Mouse (Mus musculus): ENCODE results near the gene Necab2. TPM values are rescaled to one million over a fixed set of nuclear protein-coding genes. Genes with fewer than 3 reads are reported as not detected.

Necab2 gene
- polyA plus RNA-seq, 1 experiment from 2014 or later = 0.05 TPM

- no peaks in the 10 kb centered on the region for H3K4me1 ChIP-seq (replicated peaks)
- H3K9ac ChIP-seq = no peak overlapping the region
- H3K9me3 ChIP-seq (replicated peaks) = no peaks in the 10 kb centered on the region
- H3K4me2 ChIP-seq = no peak overlapping the region
- ATAC-seq (ENCODE audit: low read depth) = no peak
- no peaks in the 10 kb centered on the region for H3K36me3 ChIP-seq
- H3K4me3 ChIP-seq (replicated peaks) = no peak overlapping the region
- H3K27ac ChIP-seq = no peak overlapping the region
- peaks cover 23% of the 10 kb centered on the region; the same call in 1 of the 2 replicates for H3K27me3 ChIP-seq
- 81% methylated on average over 2 of the region's 2 CpGs for WGBS (ENCODE audit: insufficient replicate concordance)
- DNase-seq = no peak
These were observed 53.3 kb downstream of the Necab2 start for GRCm38 (mm10) chr8:119499836-119500235.

- H3K9me3 ChIP-seq (replicated peaks) = no peaks in the 10 kb centered on the region
- DNase-seq (no peak), ATAC-seq (ENCODE audit: low read depth) (no peak)
- no peak within 1 kb of the TSS for H3K27ac ChIP-seq
- no peak within 1 kb of the TSS for H3K4me3 ChIP-seq (replicated peaks)
- 49% methylated on average over 5 of the region's 5 CpGs for WGBS (ENCODE audit: insufficient replicate concordance)
- peaks cover 17% of the 10 kb centered on the region; the same call in 1 of the 2 replicates for H3K27me3 ChIP-seq
- H3K4me2 ChIP-seq = no peak within 1 kb of the TSS
- peaks cover 9% of the 10 kb centered on the region; the same call in 1 of the 2 replicates for H3K36me3 ChIP-seq
- H3K4me1 ChIP-seq (replicated peaks) = no peaks in the 10 kb centered on the region
- no peak within 1 kb of the TSS for H3K9ac ChIP-seq
These were observed 55.1 kb downstream of the Necab2 start, which contains the start of gene Slc38a8 for GRCm38 (mm10) chr8:119501598-119501997. TSS of gene Slc38a8 (minus strand) at chr8:119501698.

GRCm38 (mm10) chr8:119502111-119502510, 55.6 kb downstream of the Necab2 start:
- Histone ChIP-seq H3K9ac (no peak overlapping the region), H3K9me3 (replicated peaks) (no peaks in the 10 kb centered on the region), H3K27ac (no peak overlapping the region), H3K36me3 (peaks cover 12% of the 10 kb centered on the region), H3K4me1 (replicated peaks) (no peaks in the 10 kb centered on the region), H3K27me3 (peaks cover 17% of the 10 kb centered on the region; the same call in 1 of the 2 replicates), H3K4me2 (no peak overlapping the region), H3K4me3 (replicated peaks) (no peak overlapping the region)
- ATAC-seq (ENCODE audit: low read depth) = no peak
- WGBS (ENCODE audit: insufficient replicate concordance) = 52% methylated on average over 4 of the region's 4 CpGs
- DNase-seq = no peak

DNA sequence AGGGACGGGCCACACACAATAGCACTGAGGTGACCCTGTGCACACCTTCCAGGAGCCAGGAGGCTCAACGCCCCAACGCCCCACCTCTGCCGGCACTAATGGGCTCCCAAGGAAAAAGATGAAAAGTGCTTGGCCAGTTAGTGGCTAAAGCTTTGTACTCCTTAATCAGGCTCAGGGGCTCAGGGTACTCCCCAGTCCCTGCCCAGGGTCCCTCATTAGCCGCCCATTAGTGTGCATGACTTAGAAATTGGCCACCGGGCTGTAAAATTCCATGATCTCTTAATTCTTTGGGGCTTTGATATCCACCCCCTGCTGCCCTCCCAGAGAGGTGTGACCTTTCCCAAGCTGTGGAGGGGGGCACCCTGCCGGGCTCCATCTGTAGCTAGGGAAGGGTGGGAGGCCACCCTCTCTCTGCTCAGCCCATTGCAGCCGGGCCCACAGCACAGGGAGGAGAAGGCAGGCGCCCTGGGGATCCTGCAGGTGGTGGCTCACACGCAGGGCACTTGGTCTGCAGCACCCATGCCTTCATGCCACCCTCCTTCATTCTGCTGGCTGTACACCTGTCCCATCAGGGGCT, 56.8 kb downstream of the Necab2 start:
- Histone ChIP-seq H3K27ac (no peak overlapping the region), H3K4me2 (no peak overlapping the region), H3K9me3 (replicated peaks) (no peaks in the 10 kb centered on the region), H3K4me3 (replicated peaks) (no peak overlapping the region), H3K27me3 (peaks cover 17% of the 10 kb centered on the region; the same call in 1 of the 2 replicates), H3K36me3 (peaks cover 22% of the 10 kb centered on the region), H3K4me1 (replicated peaks) (no peaks in the 10 kb centered on the region), H3K9ac (no peak overlapping the region)
- DNase-seq = no peak
- no peak for ATAC-seq (ENCODE audit: low read depth)
- WGBS (ENCODE audit: insufficient replicate concordance) = 59% methylated on average over 10 of the region's 10 CpGs

DNA sequence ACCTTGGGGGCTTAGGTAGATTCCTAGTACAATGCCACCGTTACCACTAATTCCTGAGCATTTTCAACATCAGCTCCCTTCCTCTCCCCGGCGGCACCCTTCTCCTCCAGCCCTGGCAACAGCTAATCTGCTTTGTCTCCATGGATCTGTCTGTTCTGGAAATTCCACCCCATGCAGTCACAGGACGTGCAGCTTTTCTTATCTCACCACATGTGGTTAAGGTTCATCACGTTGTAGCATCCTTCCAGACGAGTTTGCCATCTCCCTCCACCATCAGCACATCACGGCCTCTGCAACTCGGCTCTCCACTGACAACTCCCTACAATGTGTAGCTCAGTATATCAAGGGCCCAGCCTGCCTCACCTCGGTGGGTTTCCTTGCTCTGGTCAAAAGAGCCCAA, 59.0 kb downstream of the Necab2 start:
- H3K4me2 ChIP-seq = no peak overlapping the region
- DNase-seq (no peak), ATAC-seq (ENCODE audit: low read depth) (no peak)
- peaks cover 17% of the 10 kb centered on the region; the same call in 1 of the 2 replicates for H3K27me3 ChIP-seq
- H3K4me3 ChIP-seq (replicated peaks) = no peak overlapping the region
- peaks cover 44% of the 10 kb centered on the region for H3K36me3 ChIP-seq
- H3K4me1 ChIP-seq (replicated peaks) = no peaks in the 10 kb centered on the region
- 40% methylated on average over 9 of the region's 9 CpGs for WGBS (ENCODE audit: insufficient replicate concordance)
- no peak overlapping the region for H3K9ac ChIP-seq
- H3K27ac ChIP-seq = no peak overlapping the region
- no peaks in the 10 kb centered on the region for H3K9me3 ChIP-seq (replicated peaks)

DNA sequence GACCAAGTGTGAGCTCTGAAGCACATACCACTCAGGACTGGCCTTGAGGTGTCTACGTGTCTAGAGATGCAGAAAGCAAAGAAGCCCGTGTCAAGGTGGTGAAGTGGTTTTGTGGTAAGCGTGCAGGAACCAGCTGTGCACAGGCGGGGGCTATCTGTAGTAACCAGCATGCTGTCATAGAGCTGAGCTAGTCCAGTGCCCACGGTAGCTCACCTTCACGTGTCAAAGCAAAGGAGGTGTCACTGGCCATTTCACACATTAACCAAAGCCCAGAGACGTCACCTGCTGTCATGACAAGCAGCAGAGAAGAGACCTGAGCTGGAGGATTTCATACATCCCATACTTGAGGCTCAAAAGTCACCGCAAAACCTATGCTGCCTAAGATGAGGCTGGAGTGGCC, 59.6 kb downstream of the Necab2 start:
- WGBS (ENCODE audit: insufficient replicate concordance) = 45% methylated on average over 8 of the region's 8 CpGs
- H3K36me3 ChIP-seq = peaks cover 50% of the 10 kb centered on the region
- ATAC-seq (ENCODE audit: low read depth) = no peak

GRCm38 (mm10) chr8:119510471-119510870, 64.0 kb downstream of the Necab2 start:
- H3K4me2 ChIP-seq = no peak overlapping the region
- no peak overlapping the region for H3K9ac ChIP-seq
- H3K27ac ChIP-seq = no peak overlapping the region
- no peak overlapping the region for H3K4me3 ChIP-seq (replicated peaks)
- no peak for DNase-seq
- H3K4me1 ChIP-seq (replicated peaks) = peaks cover 17% of the 10 kb centered on the region
- WGBS (ENCODE audit: insufficient replicate concordance) = 86% methylated on average over 9 of the region's 9 CpGs
- H3K36me3 ChIP-seq = peaks cover 94% of the 10 kb centered on the region
- no peaks in the 10 kb centered on the region for H3K9me3 ChIP-seq (replicated peaks)
- ATAC-seq (ENCODE audit: low read depth) = no peak
- no peaks in the 10 kb centered on the region for H3K27me3 ChIP-seq

More for the DNA sequence above, 59.6 kb downstream of the Necab2 start:
- Histone ChIP-seq H3K9ac (no peak overlapping the region), H3K27me3 (peaks cover 17% of the 10 kb centered on the region; the same call in 1 of the 2 replicates), H3K4me2 (no peak overlapping the region), H3K27ac (no peak overlapping the region), H3K9me3 (replicated peaks) (no peaks in the 10 kb centered on the region), H3K4me3 (replicated peaks) (no peak overlapping the region), H3K4me1 (replicated peaks) (no peaks in the 10 kb centered on the region)
- DNase-seq = no peak

DNA sequence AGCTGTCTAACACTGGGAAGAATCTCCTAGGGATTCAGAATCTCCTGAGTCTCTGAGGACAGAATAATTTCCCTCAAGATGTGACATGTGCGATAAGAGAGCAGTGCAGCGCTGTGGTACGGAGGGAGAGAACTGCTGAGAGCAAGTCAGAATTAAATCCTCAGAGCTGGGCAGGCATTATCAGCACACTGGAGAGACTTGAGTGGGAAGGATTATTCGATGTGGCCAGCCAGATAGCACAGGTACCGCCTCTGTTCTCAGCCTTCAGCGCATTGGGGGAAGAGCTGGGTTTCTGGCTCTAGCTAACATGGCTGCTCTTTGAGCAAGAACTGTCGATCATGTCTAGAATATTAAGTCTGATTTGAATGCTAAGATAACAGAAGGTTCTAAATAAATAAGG, 65.2 kb downstream of the Necab2 start:
- Histone ChIP-seq H3K36me3 (peaks cover 97% of the 10 kb centered on the region), H3K27ac (no peak overlapping the region), H3K4me3 (replicated peaks) (no peak overlapping the region), H3K4me1 (replicated peaks) (peaks cover 27% of the 10 kb centered on the region), H3K9ac (no peak overlapping the region), H3K27me3 (no peaks in the 10 kb centered on the region), H3K9me3 (replicated peaks) (no peaks in the 10 kb centered on the region), H3K4me2 (no peak overlapping the region)
- WGBS (ENCODE audit: insufficient replicate concordance) = 54% methylated on average over 7 of the region's 7 CpGs
- ATAC-seq (ENCODE audit: low read depth) = peak; percentile 52
- DNase-seq = no peak

- ATAC-seq (ENCODE audit: low read depth) = no peak
- H3K36me3 ChIP-seq = peaks cover 100% of the 10 kb centered on the region
- 88% methylated on average over 4 of the region's 4 CpGs for WGBS (ENCODE audit: insufficient replicate concordance)
These were observed 66.9 kb downstream of the Necab2 start for GRCm38 (mm10) chr8:119513405-119513804.

GRCm38 (mm10) chr8:119514940-119515339, 68.4 kb downstream of the Necab2 start:
- H3K36me3 ChIP-seq = peaks cover 100% of the 10 kb centered on the region

More at GRCm38 (mm10) chr8:119513405-119513804, 66.9 kb downstream of the Necab2 start:
- no peak overlapping the region for H3K27ac ChIP-seq
- no peaks in the 10 kb centered on the region for H3K27me3 ChIP-seq
- no peak overlapping the region for H3K4me2 ChIP-seq
- peaks cover 27% of the 10 kb centered on the region for H3K4me1 ChIP-seq (replicated peaks)
- no peak for DNase-seq
- H3K4me3 ChIP-seq (replicated peaks) = no peak overlapping the region
- H3K9ac ChIP-seq = no peak overlapping the region
- no peaks in the 10 kb centered on the region for H3K9me3 ChIP-seq (replicated peaks)

GRCm38 (mm10) chr8:119515767-119516166, 69.2 kb downstream of the Necab2 start:
- Histone ChIP-seq H3K36me3 (peaks cover 100% of the 10 kb centered on the region), H3K9me3 (replicated peaks) (no peaks in the 10 kb centered on the region), H3K4me3 (replicated peaks) (no peak overlapping the region), H3K4me2 (no peak overlapping the region), H3K4me1 (replicated peaks) (peaks cover 33% of the 10 kb centered on the region), H3K9ac (no peak overlapping the region), H3K27ac (no peak overlapping the region), H3K27me3 (no peaks in the 10 kb centered on the region)
- DNase-seq (no peak), ATAC-seq (ENCODE audit: low read depth) (no peak)
- 84% methylated on average over 3 of the region's 3 CpGs for WGBS (ENCODE audit: insufficient replicate concordance)

More at GRCm38 (mm10) chr8:119514940-119515339, 68.4 kb downstream of the Necab2 start:
- 50% methylated on average over 3 of the region's 3 CpGs for WGBS (ENCODE audit: insufficient replicate concordance)
- Histone ChIP-seq H3K27ac (no peak overlapping the region), H3K9me3 (replicated peaks) (no peaks in the 10 kb centered on the region), H3K4me3 (replicated peaks) (no peak overlapping the region), H3K9ac (no peak overlapping the region), H3K4me2 (no peak overlapping the region), H3K4me1 (replicated peaks) (peaks cover 33% of the 10 kb centered on the region), H3K27me3 (no peaks in the 10 kb centered on the region)
- no peak for DNase-seq
- peak; percentile 83 for ATAC-seq (ENCODE audit: low read depth)

- Histone ChIP-seq H3K4me2 (no peak overlapping the region), H3K27me3 (no peaks in the 10 kb centered on the region), H3K27ac (no peak overlapping the region), H3K36me3 (peaks cover 100% of the 10 kb centered on the region), H3K9me3 (replicated peaks) (no peaks in the 10 kb centered on the region), H3K9ac (no peak overlapping the region), H3K4me3 (replicated peaks) (no peak overlapping the region), H3K4me1 (replicated peaks) (peaks cover 33% of the 10 kb centered on the region)
- ATAC-seq (ENCODE audit: low read depth) = no peak
- DNase-seq = no peak
- 81% methylated on average over 5 of the region's 5 CpGs for WGBS (ENCODE audit: insufficient replicate concordance)
These were observed 70.2 kb downstream of the Necab2 start for GRCm38 (mm10) chr8:119516674-119517073.

Data from liver, embryonic 13.5 days (tissue).